Mouse (Mus musculus) heart, embryonic 11.5 days (tissue): Measurements from ENCODE around the gene Lad1. TPM values are rescaled to one million over a fixed set of nuclear protein-coding genes. Genes with fewer than 3 reads are reported as not detected.

Experiments
- ATAC-seq: fragments of 200-750 bp; cut with Nextera tagmentation; replicated peaks from 2 replicates; pipeline ENCODE4 v1.8.0; 2017; ENCODE audit warnings: moderate library complexity; ENCODE audit not compliant: insufficient number of reproducible peaks, low FRiP score, low TSS enrichment
- H3K27ac ChIP-seq: fragments of 300-500 bp; sonication (generic); 2 replicates; pipeline ENCODE4 v1.5.1; 2014; ENCODE audit warnings: mild to moderate bottlenecking, low read depth, low read length
- H3K27me3 ChIP-seq: fragments of 300-500 bp; sonication (generic); 2 replicates; pipeline ENCODE4 v1.6.1; 2014; ENCODE audit warnings: mild to moderate bottlenecking, low read length, mixed read lengths; ENCODE audit not compliant: control insufficient read depth, insufficient read depth
- H3K36me3 ChIP-seq: fragments of 300-500 bp; sonication (generic); 2 replicates; pipeline ENCODE4 v1.6.1; 2014; ENCODE audit warnings: mild to moderate bottlenecking, low read length, moderate library complexity, mixed read lengths; ENCODE audit not compliant: control insufficient read depth, insufficient read depth
- H3K4me1 ChIP-seq: fragments of 300-500 bp; sonication (generic); 2 replicates; pipeline ENCODE4 v1.6.1; 2014; ENCODE audit warnings: low read length; ENCODE audit not compliant: control insufficient read depth, insufficient read depth
- H3K4me2 ChIP-seq: fragments of 300-500 bp; sonication (generic); 2 replicates; pipeline ENCODE4 v1.6.1; 2014; ENCODE audit warnings: mild to moderate bottlenecking, moderate library complexity
- H3K4me3 ChIP-seq: fragments of 300-500 bp; sonication (generic); 2 replicates; pipeline ENCODE4 v1.5.1; 2014; ENCODE audit warnings: low read depth, low read length
- H3K9ac ChIP-seq: fragments of 300-500 bp; sonication (generic); 2 replicates; pipeline ENCODE4 v1.6.1; 2014; ENCODE audit warnings: mild to moderate bottlenecking, low read depth, low read length, moderate library complexity
- H3K9me3 ChIP-seq: fragments of 300-500 bp; sonication (generic); replicated peaks from 2 replicates; pipeline ENCODE4 v1.6.1; 2016; ENCODE audit warnings: low read length; ENCODE audit not compliant: control insufficient read depth
- WGBS: fragments of 180-500 bp; shearing (Covaris S2); extraction: QIAGEN DNeasy Blood & Tissue Kit; methylation state at CpG from one replicate; pipeline ENCODE4 v1.1.7; 2014; ENCODE audit not compliant: insufficient replicate concordance; 5-methylcytosine and 5-hydroxymethylcytosine counted together
- polyA plus RNA-seq: library from polyadenylated mRNA; unstranded; fragments of >200 nt; fragmentation: Nextera tagmentation; extraction: Ambion mirVana; gene quantifications from 2 replicates; pipeline ENCODE4 v1.2.1, GENCODE M21; 2014

Lad1 gene
- polyA plus RNA-seq, 1 experiment from 2014 or later: 2.3 TPM

DNA sequence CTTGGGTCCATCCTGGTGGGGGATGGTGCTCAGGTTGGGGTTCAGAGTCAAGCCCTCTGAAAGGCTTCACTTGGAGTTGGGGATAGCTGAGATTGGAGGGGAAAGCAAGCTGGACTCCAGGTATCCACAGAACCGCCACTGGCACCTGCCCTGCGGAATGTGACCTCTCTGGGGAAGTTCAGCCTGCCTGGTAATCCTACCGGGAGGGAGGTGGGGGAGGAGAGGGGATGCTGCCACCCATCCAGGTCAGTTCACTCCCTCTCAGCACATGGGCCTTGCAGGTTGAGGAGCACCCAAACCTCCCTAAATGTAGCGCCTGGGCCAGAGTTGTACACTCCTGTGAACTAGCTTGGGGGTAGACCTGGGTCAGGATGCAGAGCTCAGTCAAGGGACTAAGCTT is 37.7 kb downstream of the Lad1 start:
- Histone ChIP-seq H3K4me2 (no peak overlapping the region), H3K4me1 (peaks cover 18% of the 10 kb centered on the region), H3K27ac (no peak overlapping the region), H3K9me3 (no peaks in the 10 kb centered on the region), H3K9ac (no peak overlapping the region), H3K4me3 (no peak overlapping the region), H3K36me3 (peaks cover 5% of the 10 kb centered on the region; the same call in 1 of the 2 replicates), H3K27me3 (no peaks in the 10 kb centered on the region)
- WGBS: 60% methylated on average over 4 of the region's 4 CpGs
- ATAC-seq: no peak

DNA sequence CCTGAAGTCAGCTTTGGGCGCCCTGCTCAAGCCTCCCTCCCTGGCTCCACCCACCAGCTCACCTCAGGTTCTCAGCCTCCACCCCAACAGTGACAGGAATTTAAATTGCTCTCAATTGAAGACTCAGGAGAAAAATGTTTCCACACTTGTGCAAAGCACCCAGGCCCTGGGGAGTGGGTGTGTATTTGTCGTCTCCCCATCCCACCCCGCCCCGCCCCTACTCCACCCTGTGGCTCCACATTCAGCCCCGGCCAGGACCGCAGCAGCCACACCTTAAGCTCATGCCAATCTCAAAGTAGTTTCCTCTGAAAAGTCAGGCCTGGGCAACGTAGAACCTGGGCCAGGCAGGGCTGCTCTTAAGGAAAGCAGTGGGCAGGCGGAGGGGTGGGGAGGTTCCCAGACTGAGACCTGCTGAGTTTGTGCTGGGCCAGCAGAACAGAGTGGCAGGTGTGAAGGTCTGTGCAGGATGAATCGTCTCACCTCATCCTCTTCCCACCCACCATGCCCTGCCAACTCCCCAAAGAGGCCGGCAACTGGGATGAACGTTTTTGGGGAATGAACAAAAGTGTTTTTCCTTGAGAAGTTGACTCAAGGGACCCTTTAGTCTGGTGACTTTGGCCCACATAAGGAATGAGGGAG is 38.9 kb downstream of the Lad1 start:
- Histone ChIP-seq H3K9ac (no peak overlapping the region), H3K9me3 (no peaks in the 10 kb centered on the region), H3K4me1 (peaks cover 18% of the 10 kb centered on the region), H3K27ac (no peak overlapping the region), H3K36me3 (no peaks in the 10 kb centered on the region; the same call in 1 of the 2 replicates), H3K4me3 (no peak overlapping the region), H3K27me3 (no peaks in the 10 kb centered on the region), H3K4me2 (no peak overlapping the region)
- 50% methylated on average over 11 of the region's 11 CpGs for WGBS
- no peak for ATAC-seq

DNA sequence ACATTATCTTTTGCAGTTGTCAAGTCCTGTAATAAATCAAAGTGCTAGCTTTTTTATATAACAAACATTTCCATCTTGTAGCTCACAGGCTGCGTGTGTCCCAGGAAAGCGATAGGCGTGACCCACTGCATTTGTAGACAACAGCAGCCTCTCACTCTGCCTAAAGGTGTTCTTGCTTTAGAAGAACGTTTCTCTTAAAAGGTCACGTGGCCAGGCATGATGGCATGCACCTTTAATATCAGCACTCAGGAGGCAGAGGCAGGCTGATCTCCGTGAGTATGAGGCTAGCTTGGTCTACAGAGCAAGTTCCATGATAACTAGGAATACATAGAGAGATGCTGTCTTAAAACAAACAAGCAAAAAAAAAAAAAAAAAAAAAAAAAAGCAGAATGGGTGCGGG is 40.1 kb downstream of the Lad1 start:
- H3K4me2 ChIP-seq: no peak overlapping the region
- whole genome bisulfite sequencing: 83% methylated on average over 7 of the region's 7 CpGs
- no peak for ATAC-seq
- H3K27me3 ChIP-seq: no peaks in the 10 kb centered on the region
- no peak overlapping the region for H3K9ac ChIP-seq
- H3K27ac ChIP-seq: no peak overlapping the region
- no peak overlapping the region for H3K4me3 ChIP-seq
- peaks cover 11% of the 10 kb centered on the region for H3K4me1 ChIP-seq
- no peaks in the 10 kb centered on the region for H3K9me3 ChIP-seq
- H3K36me3 ChIP-seq: no peaks in the 10 kb centered on the region

DNA sequence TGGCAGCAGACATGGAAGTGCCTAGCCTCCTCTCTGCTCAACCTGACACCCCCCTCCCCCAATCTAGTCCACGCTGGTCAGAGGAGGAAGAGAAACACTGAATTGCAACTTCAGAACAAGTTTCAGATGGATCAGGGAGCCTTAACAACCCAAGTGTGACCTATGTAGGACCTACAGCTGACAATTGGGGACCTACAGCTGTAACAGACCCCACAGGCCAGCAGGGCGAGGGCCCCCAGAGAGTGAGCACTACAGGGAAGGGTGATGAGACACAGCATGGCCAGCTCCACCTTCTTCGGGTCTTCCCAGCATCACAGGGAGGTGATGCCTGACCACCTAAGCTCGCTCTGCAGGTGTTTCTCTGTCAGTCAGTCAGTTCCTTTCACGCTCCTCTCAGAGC is 42.7 kb downstream of the Lad1 start:
- Histone ChIP-seq H3K27me3 (peaks cover 4% of the 10 kb centered on the region), H3K4me2 (no peak overlapping the region), H3K27ac (no peak overlapping the region), H3K4me3 (no peak overlapping the region), H3K36me3 (no peaks in the 10 kb centered on the region), H3K9ac (no peak overlapping the region), H3K4me1 (peaks cover 11% of the 10 kb centered on the region), H3K9me3 (no peaks in the 10 kb centered on the region)
- no peak for ATAC-seq
- 70% methylated on average over 5 of the region's 5 CpGs for WGBS

DNA sequence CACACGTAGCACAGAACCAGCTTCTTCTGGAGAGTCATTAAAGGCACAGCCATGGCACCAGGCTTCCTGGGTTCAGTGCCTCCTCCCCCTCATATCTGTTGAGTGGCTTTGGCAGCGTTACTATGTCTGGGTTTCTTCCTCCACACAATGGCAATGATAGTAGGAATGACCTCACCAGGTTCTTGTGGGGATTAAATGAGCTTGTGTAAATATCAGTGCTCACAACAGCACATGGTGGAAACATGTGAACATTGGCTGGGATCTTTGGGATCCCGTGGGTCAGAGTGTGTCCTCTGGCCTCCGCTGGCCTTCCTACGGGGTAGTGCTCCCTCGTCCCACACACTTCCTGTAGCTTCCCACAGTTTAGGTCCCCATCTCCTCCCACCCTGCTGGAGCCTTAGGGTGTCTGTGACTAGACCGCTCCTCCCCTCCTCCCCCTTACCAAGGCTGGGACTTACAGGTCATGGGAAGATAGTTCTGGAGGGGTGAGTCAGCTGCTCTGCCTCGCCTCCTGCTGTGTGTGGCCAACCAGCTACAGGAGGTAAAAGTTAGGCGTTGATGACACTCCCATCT is 43.7 kb downstream of the Lad1 start:
- no peaks in the 10 kb centered on the region for H3K36me3 ChIP-seq
- no peak overlapping the region for H3K9ac ChIP-seq
- no peak overlapping the region for H3K4me3 ChIP-seq
- peak overlapping the region; percentile 55 for H3K27ac ChIP-seq
- peaks cover 5% of the 10 kb centered on the region for H3K27me3 ChIP-seq
- H3K4me2 ChIP-seq: no peak overlapping the region
- peaks cover 11% of the 10 kb centered on the region for H3K4me1 ChIP-seq
- H3K9me3 ChIP-seq: no peaks in the 10 kb centered on the region
- ATAC-seq: peak; percentile 47
- WGBS: 40% methylated on average over 9 of the region's 9 CpGs

DNA sequence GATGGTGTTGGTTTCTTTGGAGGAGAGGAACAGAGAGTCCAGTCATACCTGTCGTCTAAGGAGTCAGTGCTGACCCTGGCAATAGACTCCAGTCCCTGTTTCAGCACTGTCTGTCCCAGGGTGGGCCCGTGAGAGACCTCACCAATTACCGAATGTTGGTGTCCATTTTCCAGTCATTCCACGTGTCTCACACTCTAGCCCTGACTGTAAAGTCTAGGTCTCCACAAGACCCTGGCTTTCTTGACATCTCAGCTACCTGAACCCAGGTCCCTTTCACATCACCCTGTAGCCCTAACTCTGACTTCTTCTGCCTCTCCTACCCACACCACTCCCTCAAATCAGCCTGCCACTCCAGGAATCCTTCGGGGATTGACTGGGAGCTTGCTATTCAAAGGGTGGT is 44.2 kb downstream of the Lad1 start:
- H3K4me3 ChIP-seq: no peak overlapping the region
- no peak for ATAC-seq
- H3K27me3 ChIP-seq: peaks cover 5% of the 10 kb centered on the region
- H3K36me3 ChIP-seq: no peaks in the 10 kb centered on the region
- H3K4me1 ChIP-seq: peaks cover 11% of the 10 kb centered on the region
- no peak overlapping the region for H3K4me2 ChIP-seq
- H3K9ac ChIP-seq: no peak overlapping the region
- H3K27ac ChIP-seq: peak overlapping the region; percentile 55
- no peaks in the 10 kb centered on the region for H3K9me3 ChIP-seq
- WGBS: 73% methylated on average over 5 of the region's 5 CpGs

DNA sequence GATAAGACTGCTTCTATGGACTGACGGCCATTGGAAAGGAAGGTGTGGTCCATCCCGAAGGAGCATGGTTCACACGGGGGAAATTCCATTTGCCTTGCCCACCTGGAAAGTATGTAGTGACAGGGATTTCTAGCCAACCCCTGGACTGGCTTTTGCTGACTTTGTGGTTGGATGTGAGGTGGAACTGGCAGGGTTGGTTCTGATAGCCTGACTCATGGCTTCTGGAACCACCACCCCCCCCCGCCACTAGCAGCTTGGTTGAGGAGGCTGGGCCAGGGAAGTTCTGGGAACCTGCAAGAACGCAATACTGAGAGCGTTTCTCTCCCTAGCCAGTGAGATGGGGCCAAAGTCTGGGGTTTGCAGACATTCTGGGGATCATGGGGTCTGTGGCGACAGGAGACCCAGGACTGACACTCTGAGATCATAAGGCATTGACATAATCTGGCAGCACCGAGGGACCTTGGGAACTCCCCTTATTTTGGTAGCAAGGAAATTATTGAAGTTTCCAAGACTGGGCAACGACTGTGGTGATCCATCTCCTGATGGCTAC is 45.5 kb downstream of the Lad1 start:
- peaks cover 5% of the 10 kb centered on the region for H3K27me3 ChIP-seq
- H3K36me3 ChIP-seq: no peaks in the 10 kb centered on the region
- peaks cover 11% of the 10 kb centered on the region for H3K4me1 ChIP-seq
- H3K9me3 ChIP-seq: no peaks in the 10 kb centered on the region
- 66% methylated on average over 9 of the region's 9 CpGs for WGBS
- no peak overlapping the region for H3K9ac ChIP-seq
- ATAC-seq: no peak
- no peak overlapping the region for H3K4me3 ChIP-seq
- H3K27ac ChIP-seq: no peak overlapping the region
- H3K4me2 ChIP-seq: no peak overlapping the region

DNA sequence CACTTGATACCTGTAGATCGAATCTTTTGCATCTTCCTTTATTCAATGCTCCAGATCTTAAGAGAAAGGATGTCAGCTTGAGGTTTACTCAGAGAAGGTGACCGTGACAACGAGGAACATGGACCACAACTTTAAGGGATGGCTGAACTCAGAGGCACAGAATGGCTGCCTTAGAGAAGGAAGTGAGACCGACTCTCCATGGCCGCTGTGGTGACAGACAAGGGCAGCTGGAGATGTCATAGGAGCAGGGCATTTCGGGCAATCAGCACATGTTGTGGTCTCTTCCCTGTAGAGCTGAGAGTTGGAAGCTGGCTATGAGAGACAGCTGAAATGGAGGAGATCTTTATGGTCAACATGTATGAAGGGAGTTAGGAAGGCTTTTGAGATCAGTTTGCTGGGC is 46.4 kb downstream of the Lad1 start:
- peaks cover 11% of the 10 kb centered on the region for H3K4me1 ChIP-seq
- 70% methylated on average over 6 of the region's 6 CpGs for WGBS
- no peak for ATAC-seq
- no peak overlapping the region for H3K27ac ChIP-seq
- H3K27me3 ChIP-seq: peaks cover 5% of the 10 kb centered on the region
- H3K4me2 ChIP-seq: no peak overlapping the region
- H3K36me3 ChIP-seq: no peaks in the 10 kb centered on the region
- H3K9me3 ChIP-seq: no peaks in the 10 kb centered on the region
- H3K4me3 ChIP-seq: no peak overlapping the region
- H3K9ac ChIP-seq: no peak overlapping the region
